Mouse (Mus musculus): Measurements from ENCODE around the gene Nicn1. TPM values are rescaled to one million over a fixed set of nuclear protein-coding genes. Genes with fewer than 3 reads are reported as not detected.
A peak's percentile ranks its signal among the peaks of the same experiment; 100 is the strongest.

Nicn1 gene
- total and polyA plus RNA-seq, 2 experiments from 2014 or later: 108 to 118 TPM

DNA sequence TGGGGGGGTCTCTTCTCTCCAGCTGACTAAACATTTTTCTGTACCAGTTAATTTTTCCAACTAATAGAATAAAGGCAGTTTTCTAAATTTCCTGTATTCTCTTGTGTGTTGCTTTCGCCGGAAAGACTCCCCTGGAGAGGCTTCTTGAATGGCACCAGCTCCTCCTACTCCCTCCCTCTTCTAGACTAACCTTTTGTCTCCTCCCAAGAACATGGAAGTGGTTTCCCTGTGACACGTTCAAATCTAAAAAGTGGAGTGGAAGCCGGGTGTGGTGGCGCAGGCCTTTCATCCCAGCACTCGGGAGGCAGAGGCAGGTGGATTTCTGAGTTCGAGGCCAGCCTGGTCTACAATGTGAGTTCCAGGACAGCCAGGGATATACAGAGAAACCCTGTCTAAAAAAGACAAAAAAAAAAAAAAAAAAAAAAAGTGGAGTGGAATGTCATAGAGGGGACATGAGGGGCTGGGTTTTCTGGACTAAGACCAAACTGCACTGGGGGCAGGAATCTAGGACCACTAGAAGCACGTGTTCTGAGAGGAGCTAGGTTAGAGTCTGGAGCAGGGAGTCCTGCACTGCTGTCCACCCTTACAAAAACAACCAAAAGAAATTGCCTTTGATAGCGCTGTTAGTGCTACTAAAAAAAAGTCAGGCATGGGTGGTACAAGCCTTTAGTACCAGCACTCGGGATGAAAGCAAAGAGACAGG lies 47.8 kb downstream of the Nicn1 start:
- DNase-seq (ENCODE audit: low spot score): no peak
- WGBS: 67% methylated on average over 10 of the region's 10 CpGs
- Histone ChIP-seq H3K4me3 (ENCODE audit: low read length) (no peak overlapping the region), H3K4me2 (ENCODE audit: low read depth, low read length) (peak overlapping the region; percentile 84), H3K36me3 (ENCODE audit: insufficient read depth, low read length) (peaks cover 21% of the 10 kb centered on the region; the same call in 1 of the 2 replicates), H3K9me3 (ENCODE audit: low read length) (no peaks in the 10 kb centered on the region), H3K4me1 (ENCODE audit: insufficient read depth, low read length) (peaks cover 11% of the 10 kb centered on the region; the same call in 1 of the 2 replicates), H3K9ac (replicated peaks; ENCODE audit: low read length) (no peak overlapping the region; the same call in 1 of the 2 replicates), H3K27ac (peak overlapping the region; percentile 95), H3K27me3 (ENCODE audit: insufficient read depth, low read length) (no peaks in the 10 kb centered on the region)
- ATAC-seq: no peak
- TF ChIP-seq CTCF (IDR thresholded peaks at IDR 0.05; ENCODE audit: low read depth): no peak

DNA sequence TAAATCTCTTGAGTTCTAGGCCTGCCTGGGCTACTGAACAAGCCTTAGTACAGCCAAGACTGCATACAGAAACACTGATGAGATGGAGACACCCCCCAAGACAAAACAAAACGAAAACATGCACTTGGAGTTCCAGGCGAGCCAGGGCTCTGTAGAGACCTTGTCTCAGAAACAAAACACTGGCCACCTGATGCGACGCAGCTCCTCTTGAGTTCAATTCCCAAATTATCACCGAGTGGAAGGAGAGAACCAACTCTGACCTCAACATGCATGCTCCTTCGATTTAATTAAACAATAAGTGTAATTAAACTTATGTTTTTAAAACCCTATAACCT lies 48.3 kb downstream of the Nicn1 start:
- 20% methylated on average over 6 of the region's 6 CpGs for WGBS
- no peak for TF ChIP-seq CTCF (IDR thresholded peaks at IDR 0.05; ENCODE audit: low read depth)

DNA sequence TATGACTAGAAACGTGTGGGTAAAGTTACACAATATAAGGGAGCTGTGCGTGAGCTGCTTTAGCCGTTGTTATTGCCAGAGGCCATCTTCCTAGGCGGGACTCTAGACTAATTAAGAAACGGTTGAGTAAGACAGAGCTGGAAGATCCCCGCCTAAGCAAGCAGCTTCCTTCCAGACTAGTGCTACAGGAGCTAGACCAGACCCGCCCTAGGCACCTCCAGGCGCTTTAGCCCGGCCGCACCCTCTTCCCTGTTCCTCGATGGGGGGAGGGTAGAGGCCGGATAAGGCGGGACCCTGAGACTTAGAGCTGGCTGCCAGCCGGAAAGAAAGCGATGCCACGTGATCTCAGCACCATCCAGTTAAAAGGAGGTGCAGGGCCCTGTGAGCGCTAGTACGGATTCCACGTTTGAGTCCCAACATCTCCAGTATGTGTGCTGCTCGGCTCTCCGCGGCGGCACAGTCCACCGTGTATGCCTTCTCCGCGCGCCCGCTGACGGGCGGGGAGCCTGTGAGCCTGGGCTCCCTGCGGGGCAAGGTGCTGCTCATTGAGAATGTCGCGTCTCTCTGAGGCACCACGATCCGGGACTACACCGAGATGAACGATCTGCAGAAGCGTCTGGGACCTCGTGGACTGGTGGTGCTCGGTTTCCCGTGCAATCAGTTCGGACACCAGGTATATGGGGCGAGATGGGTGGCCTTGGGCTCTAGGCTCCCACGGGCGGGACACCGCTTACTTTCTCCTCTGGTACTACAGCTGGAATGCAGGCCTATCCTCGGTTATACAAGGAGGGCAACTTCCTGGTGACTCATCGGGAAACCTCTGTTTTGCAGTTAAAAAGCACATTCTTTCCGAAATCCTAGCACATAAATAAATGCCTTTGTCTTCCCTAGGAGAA lies 48.9 kb downstream of the Nicn1 start, which contains the start of gene Gpx1:
Gpx1 (plus strand) TSS at position 18 of the 896 bp plus-strand sequence.
- peak within 1 kb of the TSS; percentile 84 for H3K4me2 ChIP-seq (ENCODE audit: low read depth, low read length)
- H3K4me1 ChIP-seq (ENCODE audit: insufficient read depth, low read length): peaks cover 11% of the 10 kb centered on the region; the same call in 1 of the 2 replicates
- WGBS: under 1% methylated on average over 49 of the region's 49 CpGs
- 0 out of 2 replicates have a peak, but pooled peaks have one; percentile 7 for TF ChIP-seq CTCF (IDR thresholded peaks at IDR 0.05; ENCODE audit: low read depth)
- ATAC-seq (peak; percentile 98), DNase-seq (ENCODE audit: low spot score) (peak; percentile 95)
- peaks cover 16% of the 10 kb centered on the region; the same call in 1 of the 2 replicates for H3K36me3 ChIP-seq (ENCODE audit: insufficient read depth, low read length)
- H3K9me3 ChIP-seq (ENCODE audit: low read length): no peaks in the 10 kb centered on the region
- H3K27me3 ChIP-seq (ENCODE audit: insufficient read depth, low read length): no peaks in the 10 kb centered on the region
- H3K9ac ChIP-seq (replicated peaks; ENCODE audit: low read length): peak within 1 kb of the TSS; percentile 88
- H3K27ac ChIP-seq: peak within 1 kb of the TSS; percentile 95
- peak within 1 kb of the TSS; percentile 65 for H3K4me3 ChIP-seq (ENCODE audit: low read length)

More for the DNA sequence above, 48.3 kb downstream of the Nicn1 start:
- H3K9ac ChIP-seq (replicated peaks; ENCODE audit: low read length): peak overlapping the region; percentile 88
- H3K27ac ChIP-seq: peak overlapping the region; percentile 95
- H3K36me3 ChIP-seq (ENCODE audit: insufficient read depth, low read length): peaks cover 18% of the 10 kb centered on the region; the same call in 1 of the 2 replicates
- ATAC-seq (no peak), DNase-seq (ENCODE audit: low spot score) (no peak)
- peaks cover 11% of the 10 kb centered on the region; the same call in 1 of the 2 replicates for H3K4me1 ChIP-seq (ENCODE audit: insufficient read depth, low read length)
- H3K4me3 ChIP-seq (ENCODE audit: low read length): peak overlapping the region; percentile 65
- H3K27me3 ChIP-seq (ENCODE audit: insufficient read depth, low read length): no peaks in the 10 kb centered on the region
- no peaks in the 10 kb centered on the region for H3K9me3 ChIP-seq (ENCODE audit: low read length)
- H3K4me2 ChIP-seq (ENCODE audit: low read depth, low read length): peak overlapping the region; percentile 84

DNA sequence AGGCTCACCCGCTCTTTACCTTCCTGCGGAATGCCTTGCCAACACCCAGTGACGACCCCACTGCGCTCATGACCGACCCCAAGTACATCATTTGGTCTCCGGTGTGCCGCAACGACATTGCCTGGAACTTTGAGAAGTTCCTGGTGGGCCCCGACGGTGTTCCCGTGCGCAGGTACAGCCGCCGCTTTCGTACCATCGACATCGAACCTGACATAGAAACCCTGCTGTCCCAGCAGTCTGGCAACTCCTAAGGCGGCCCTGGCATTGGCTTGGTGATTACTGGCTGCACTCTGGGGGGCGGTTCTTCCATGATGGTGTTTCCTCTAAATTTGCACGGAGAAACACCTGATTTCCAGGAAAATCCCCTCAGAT lies 49.6 kb downstream of the Nicn1 start:
- peak overlapping the region; percentile 84 for H3K4me2 ChIP-seq (ENCODE audit: low read depth, low read length)
- DNase-seq (ENCODE audit: low spot score): no peak
- H3K36me3 ChIP-seq (ENCODE audit: insufficient read depth, low read length): peaks cover 8% of the 10 kb centered on the region; the same call in 1 of the 2 replicates
- H3K4me1 ChIP-seq (ENCODE audit: insufficient read depth, low read length): peaks cover 11% of the 10 kb centered on the region; the same call in 1 of the 2 replicates
- no peak for TF ChIP-seq CTCF (IDR thresholded peaks at IDR 0.05; ENCODE audit: low read depth)
- peak overlapping the region; percentile 65 for H3K4me3 ChIP-seq (ENCODE audit: low read length)
- peak overlapping the region; percentile 88; the same call in 1 of the 2 replicates for H3K9ac ChIP-seq (replicated peaks; ENCODE audit: low read length)
- no peaks in the 10 kb centered on the region for H3K27me3 ChIP-seq (ENCODE audit: insufficient read depth, low read length)
- H3K9me3 ChIP-seq (ENCODE audit: low read length): no peaks in the 10 kb centered on the region
- WGBS: 11% methylated on average over 20 of the region's 20 CpGs
- ATAC-seq: no peak
- H3K27ac ChIP-seq: peak overlapping the region; percentile 95; the same call in 1 of the 2 replicates

DNA sequence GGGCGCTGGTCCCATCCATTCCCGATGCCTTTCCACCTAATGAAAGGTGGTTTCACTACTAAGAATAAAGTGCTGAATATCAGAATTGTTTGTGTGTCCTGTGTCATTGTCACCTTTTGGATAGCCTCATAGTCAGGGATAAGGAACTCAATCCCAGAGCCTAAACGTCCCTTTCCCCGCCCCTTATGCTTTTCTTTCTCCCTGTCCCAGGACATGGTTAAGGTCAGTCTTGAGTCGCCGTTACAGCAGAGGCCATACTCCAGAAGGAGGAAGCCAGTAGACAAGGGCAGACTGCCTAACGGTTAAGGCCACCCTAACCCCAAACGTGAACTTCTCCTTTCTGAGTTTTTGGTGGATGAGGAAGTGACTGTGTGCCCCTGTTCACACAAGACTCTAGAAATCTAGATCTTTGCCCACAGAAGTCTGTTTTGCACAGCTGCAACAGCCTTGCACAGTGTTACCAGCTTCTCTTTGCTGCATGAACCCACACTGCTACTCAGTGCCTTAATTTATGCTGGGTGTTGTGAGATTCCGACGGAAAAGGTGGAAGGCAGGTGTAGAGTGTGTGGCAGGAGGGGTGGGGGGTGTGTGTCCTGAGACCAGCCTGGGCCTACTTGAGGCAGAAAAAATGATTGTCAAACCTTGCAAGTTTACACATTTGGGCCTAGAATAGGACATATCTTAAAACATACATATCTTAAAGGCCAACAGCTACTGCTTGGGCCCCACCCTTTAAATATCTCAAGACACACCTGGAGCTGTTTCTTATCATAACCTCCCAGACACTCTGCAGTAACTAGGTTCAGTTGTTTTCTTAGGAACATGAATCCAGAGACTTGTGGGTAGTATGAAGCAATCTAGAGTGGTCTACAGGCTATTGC lies 50.3 kb downstream of the Nicn1 start:
- Histone ChIP-seq H3K4me1 (ENCODE audit: insufficient read depth, low read length) (peaks cover 11% of the 10 kb centered on the region; the same call in 1 of the 2 replicates), H3K36me3 (ENCODE audit: insufficient read depth, low read length) (peaks cover 3% of the 10 kb centered on the region; the same call in 1 of the 2 replicates), H3K4me3 (ENCODE audit: low read length) (peak overlapping the region; percentile 65), H3K27me3 (ENCODE audit: insufficient read depth, low read length) (no peaks in the 10 kb centered on the region), H3K27ac (peak overlapping the region; percentile 95; the same call in 1 of the 2 replicates), H3K9ac (replicated peaks; ENCODE audit: low read length) (no peak overlapping the region), H3K4me2 (ENCODE audit: low read depth, low read length) (peak overlapping the region; percentile 84), H3K9me3 (ENCODE audit: low read length) (no peaks in the 10 kb centered on the region)
- ATAC-seq (no peak), DNase-seq (ENCODE audit: low spot score) (no peak)
- TF ChIP-seq CTCF (IDR thresholded peaks at IDR 0.05; ENCODE audit: low read depth): no peak
- 70% methylated on average over 10 of the region's 10 CpGs for WGBS

DNA sequence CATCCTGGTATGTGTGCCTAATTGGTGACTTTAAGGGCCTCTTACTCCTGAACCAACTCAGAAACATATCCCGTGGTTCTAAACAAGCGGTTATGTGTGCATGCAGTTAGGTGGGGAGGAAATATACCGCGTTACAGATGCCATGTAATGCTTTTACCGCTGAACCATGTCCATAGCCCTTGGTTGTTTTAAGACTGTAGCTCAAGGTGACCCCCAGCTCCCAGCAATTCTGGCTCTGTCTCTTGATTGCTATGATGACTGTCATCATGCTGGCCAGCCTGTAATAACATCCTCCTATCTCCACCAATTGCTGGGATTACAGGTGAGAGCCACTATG lies 50.9 kb downstream of the Nicn1 start:
- ATAC-seq (no peak), DNase-seq (ENCODE audit: low spot score) (no peak)
- Histone ChIP-seq H3K4me2 (ENCODE audit: low read depth, low read length) (no peak overlapping the region), H3K4me1 (ENCODE audit: insufficient read depth, low read length) (peaks cover 11% of the 10 kb centered on the region; the same call in 1 of the 2 replicates), H3K9ac (replicated peaks; ENCODE audit: low read length) (no peak overlapping the region), H3K36me3 (ENCODE audit: insufficient read depth, low read length) (no peaks in the 10 kb centered on the region), H3K9me3 (ENCODE audit: low read length) (no peaks in the 10 kb centered on the region), H3K4me3 (ENCODE audit: low read length) (no peak overlapping the region), H3K27me3 (ENCODE audit: insufficient read depth, low read length) (no peaks in the 10 kb centered on the region), H3K27ac (no peak overlapping the region)
- TF ChIP-seq CTCF (IDR thresholded peaks at IDR 0.05; ENCODE audit: low read depth): no peak
- WGBS: 90% methylated on average over 5 of the region's 5 CpGs
